Mouse (Mus musculus) forebrain, embryonic 14.5 days (tissue): ENCODE data around the gene Rnf212b. TPM values are rescaled to one million over a fixed set of nuclear protein-coding genes. Genes with fewer than 3 reads are reported as not detected.

Experiments used
- ATAC-seq: fragments of 200-750 bp; cut with Nextera tagmentation; 2 replicates; pipeline ENCODE4 v1.8.0; 2017; ENCODE audit warnings: mild to moderate bottlenecking, moderate library complexity
- DNase-seq: peaks from one replicate; pipeline ENCODE4 v3.0.0-alpha.2; 2015; ENCODE audit warnings: low spot score
- H3K27ac ChIP-seq: fragments of 300-500 bp; sonication (generic); 2 replicates; pipeline ENCODE4 v1.5.1; 2014; ENCODE audit warnings: low read depth, mild to moderate bottlenecking, control low read depth, low read length, moderate library complexity
- H3K27me3 ChIP-seq: fragments of 300-500 bp; sonication (generic); replicated peaks from 2 replicates; pipeline ENCODE4 v1.6.1; 2014; ENCODE audit warnings: low read length, control low read depth, mixed read lengths; ENCODE audit not compliant: control insufficient read depth, insufficient read depth
- H3K36me3 ChIP-seq: fragments of 300-500 bp; sonication (generic); 2 replicates; pipeline ENCODE4 v1.6.1; 2014; ENCODE audit warnings: low read length, control low read depth; ENCODE audit not compliant: control insufficient read depth, insufficient read depth
- H3K4me1 ChIP-seq: fragments of 300-500 bp; sonication (generic); 2 replicates; pipeline ENCODE4 v1.6.1; 2014; ENCODE audit warnings: antibody characterized with exemption, low read length, control low read depth; ENCODE audit not compliant: control insufficient read depth, insufficient read depth
- H3K4me2 ChIP-seq: fragments of 300-500 bp; sonication (generic); 2 replicates; pipeline ENCODE4 v1.6.1; 2014; ENCODE audit warnings: mild to moderate bottlenecking, control low read depth, low read length
- H3K4me3 ChIP-seq: fragments of 300-500 bp; sonication (generic); 2 replicates; pipeline ENCODE4 v1.5.1; 2014; ENCODE audit warnings: low read depth, low read length, control low read depth
- H3K9ac ChIP-seq: fragments of 300-500 bp; sonication (generic); 2 replicates; pipeline ENCODE4 v1.6.1; 2014; ENCODE audit warnings: mild to moderate bottlenecking, low read length, control low read depth, moderate library complexity
- H3K9me3 ChIP-seq: fragments of 300-500 bp; sonication (generic); replicated peaks from 2 replicates; pipeline ENCODE4 v1.6.1; 2016; ENCODE audit warnings: low read length, control low read depth, mixed read lengths; ENCODE audit not compliant: control insufficient read depth
- WGBS: fragments of 180-500 bp; shearing (Covaris S2); extraction: QIAGEN DNeasy Blood & Tissue Kit; methylation state at CpG from one replicate; pipeline ENCODE4 v1.1.7; 2014; 5-methylcytosine and 5-hydroxymethylcytosine counted together
- polyA plus RNA-seq: library from polyadenylated mRNA; unstranded; fragments of >200 nt; fragmentation: Nextera tagmentation; extraction: Ambion mirVana; gene quantifications from 2 replicates; pipeline ENCODE4 v1.2.1, GENCODE M21; 2014

The Rnf212b gene
- polyA plus RNA-seq, 1 experiment from 2014 or later: not detected

GRCm38 (mm10) chr14:54857891-54858290 lies 44.0 kb downstream of the Rnf212b start:
- DNase-seq (no peak), ATAC-seq (no peak)
- no peaks in the 10 kb centered on the region for H3K9me3 ChIP-seq
- whole genome bisulfite sequencing: 93% methylated on average over 9 of the region's 9 CpGs
- no peak overlapping the region for H3K4me3 ChIP-seq
- H3K27me3 ChIP-seq: no peaks in the 10 kb centered on the region
- H3K4me2 ChIP-seq: no peak overlapping the region
- no peaks in the 10 kb centered on the region for H3K4me1 ChIP-seq
- peaks cover 30% of the 10 kb centered on the region for H3K36me3 ChIP-seq
- no peak overlapping the region for H3K27ac ChIP-seq
- H3K9ac ChIP-seq: no peak overlapping the region

- Histone ChIP-seq H3K36me3 (peaks cover 17% of the 10 kb centered on the region), H3K4me3 (no peak overlapping the region)
- peak; percentile 65 for DNase-seq
Measured at GRCm38 (mm10) chr14:54860511-54860910, 46.6 kb downstream of the Rnf212b start.

GRCm38 (mm10) chr14:54863501-54864312 lies 49.8 kb downstream of the Rnf212b start:
- H3K4me1 ChIP-seq: peaks cover 5% of the 10 kb centered on the region
- no peaks in the 10 kb centered on the region for H3K36me3 ChIP-seq
- peak overlapping the region; percentile 52 for H3K27ac ChIP-seq
- no peaks in the 10 kb centered on the region for H3K27me3 ChIP-seq
- peak overlapping the region; percentile 84 for H3K4me3 ChIP-seq
- peak overlapping the region; percentile 74 for H3K4me2 ChIP-seq
- ATAC-seq: peak; percentile 100
- DNase-seq: peak; percentile 96
- H3K9ac ChIP-seq: peak overlapping the region; percentile 91
- H3K9me3 ChIP-seq: no peaks in the 10 kb centered on the region
- WGBS: under 1% methylated on average over 52 of the region's 56 CpGs

More at GRCm38 (mm10) chr14:54860511-54860910, 46.6 kb downstream of the Rnf212b start:
- WGBS: 45% methylated on average over 2 of the region's 2 CpGs
- Histone ChIP-seq H3K9ac (no peak overlapping the region), H3K4me1 (peaks cover 5% of the 10 kb centered on the region), H3K4me2 (no peak overlapping the region), H3K27ac (no peak overlapping the region), H3K27me3 (no peaks in the 10 kb centered on the region), H3K9me3 (no peaks in the 10 kb centered on the region)
- ATAC-seq: no peak

- DNase-seq (no peak), ATAC-seq (no peak)
- H3K36me3 ChIP-seq: no peaks in the 10 kb centered on the region
- peak overlapping the region; percentile 52; the same call in 1 of the 2 replicates for H3K27ac ChIP-seq
- H3K4me3 ChIP-seq: peak overlapping the region; percentile 84
- WGBS: 19% methylated on average over 21 of the region's 21 CpGs
- peak overlapping the region; percentile 91 for H3K9ac ChIP-seq
- no peaks in the 10 kb centered on the region for H3K9me3 ChIP-seq
- H3K4me2 ChIP-seq: peak overlapping the region; percentile 74
- H3K27me3 ChIP-seq: no peaks in the 10 kb centered on the region
- H3K4me1 ChIP-seq: peaks cover 5% of the 10 kb centered on the region
Measured at GRCm38 (mm10) chr14:54864313-54865036, 50.5 kb downstream of the Rnf212b start.

- Histone ChIP-seq H3K4me3 (no peak overlapping the region), H3K9me3 (no peaks in the 10 kb centered on the region), H3K9ac (no peak overlapping the region), H3K27me3 (no peaks in the 10 kb centered on the region), H3K36me3 (no peaks in the 10 kb centered on the region), H3K4me1 (peaks cover 5% of the 10 kb centered on the region), H3K27ac (no peak overlapping the region), H3K4me2 (no peak overlapping the region)
- ATAC-seq (no peak), DNase-seq (no peak)
- 86% methylated on average over 5 of the region's 5 CpGs for WGBS
Measured at GRCm38 (mm10) chr14:54865626-54866025, 51.7 kb downstream of the Rnf212b start.

- peaks cover 5% of the 10 kb centered on the region for H3K4me1 ChIP-seq
- H3K27me3 ChIP-seq: no peaks in the 10 kb centered on the region
- H3K4me3 ChIP-seq: no peak overlapping the region
- no peaks in the 10 kb centered on the region for H3K36me3 ChIP-seq
- no peak overlapping the region for H3K9ac ChIP-seq
- WGBS: 51% methylated on average over 3 of the region's 3 CpGs
- no peak for ATAC-seq
- no peak for DNase-seq
- no peak overlapping the region for H3K27ac ChIP-seq
- H3K4me2 ChIP-seq: no peak overlapping the region
- H3K9me3 ChIP-seq: no peaks in the 10 kb centered on the region
Measured at GRCm38 (mm10) chr14:54866268-54866667, 52.3 kb downstream of the Rnf212b start.

- Histone ChIP-seq H3K36me3 (no peaks in the 10 kb centered on the region), H3K27ac (no peak overlapping the region), H3K4me1 (peaks cover 5% of the 10 kb centered on the region), H3K9me3 (no peaks in the 10 kb centered on the region), H3K4me2 (no peak overlapping the region), H3K27me3 (no peaks in the 10 kb centered on the region), H3K4me3 (no peak overlapping the region), H3K9ac (no peak overlapping the region)
- no peak for DNase-seq
- no peak for ATAC-seq
- WGBS: 63% methylated on average over 5 of the region's 5 CpGs
Measured at GRCm38 (mm10) chr14:54866936-54867335, 53.0 kb downstream of the Rnf212b start.

GRCm38 (mm10) chr14:54868026-54868425 lies 54.1 kb downstream of the Rnf212b start:
- Histone ChIP-seq H3K9me3 (no peaks in the 10 kb centered on the region), H3K27me3 (no peaks in the 10 kb centered on the region), H3K36me3 (no peaks in the 10 kb centered on the region), H3K4me2 (no peak overlapping the region), H3K27ac (no peak overlapping the region), H3K4me1 (peaks cover 5% of the 10 kb centered on the region), H3K4me3 (no peak overlapping the region), H3K9ac (no peak overlapping the region)
- ATAC-seq (no peak), DNase-seq (no peak)
- 90% methylated on average over 4 of the region's 4 CpGs for WGBS

GRCm38 (mm10) chr14:54870861-54871260 lies 56.9 kb downstream of the Rnf212b start, which contains the start of gene Homez:
Homez (minus strand) TSS chr14:54870961.
- Histone ChIP-seq H3K4me1 (0 out of 2 replicates have a peak, but pooled peaks cover 5% of the 10 kb centered on the region), H3K36me3 (no peaks in the 10 kb centered on the region), H3K4me3 (no peak within 1 kb of the TSS), H3K27ac (no peak within 1 kb of the TSS), H3K9me3 (no peaks in the 10 kb centered on the region), H3K9ac (no peak within 1 kb of the TSS), H3K4me2 (no peak within 1 kb of the TSS), H3K27me3 (no peaks in the 10 kb centered on the region)
- DNase-seq (no peak), ATAC-seq (no peak)
- WGBS: 90% methylated on average over 5 of the region's 5 CpGs
